Mouse (Mus musculus): ENCODE measurements around the gene Ckm. TPM values are rescaled to one million over a fixed set of nuclear protein-coding genes. Genes with fewer than 3 reads are reported as not detected.

The Ckm gene
- polyA plus RNA-seq, 1 experiment from 2014 or later: 38.6 TPM

DNA sequence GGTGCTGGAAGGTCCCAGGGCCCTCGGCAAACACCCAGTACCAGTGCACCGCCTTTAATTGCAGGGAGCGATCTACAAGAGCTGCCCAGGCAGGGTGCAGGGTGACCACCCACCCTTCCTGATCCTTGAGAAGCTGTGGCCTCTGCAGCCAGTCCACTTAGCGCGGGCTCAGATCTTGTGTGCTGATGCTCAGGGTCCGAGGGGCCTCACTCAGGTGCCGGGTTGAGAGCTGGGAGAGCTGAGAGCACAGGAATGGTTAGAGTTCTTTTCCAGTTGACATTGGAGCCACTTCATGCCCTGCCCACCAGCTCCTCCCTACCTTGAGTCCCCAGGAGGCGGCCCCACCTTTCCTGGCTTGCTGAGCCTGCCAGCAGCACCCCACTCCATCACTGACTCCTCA is 10.1 kb upstream of the Ckm start:
- 93% methylated on average over 8 of the region's 8 CpGs for WGBS

GRCm38 (mm10) chr7:19399496-19400280 is 4.9 kb upstream of the Ckm start:
- ATAC-seq (ENCODE audit: low FRiP score): no peak
- H3K27ac ChIP-seq (replicated peaks): no peak overlapping the region
- H3K9me3 ChIP-seq (replicated peaks): 0 out of 2 replicates have a peak, but pooled peaks cover 2% of the 10 kb centered on the region
- H3K4me3 ChIP-seq (replicated peaks): peak overlapping the region; percentile 20
- peaks cover 50% of the 10 kb centered on the region for H3K27me3 ChIP-seq (replicated peaks)
- H3K4me2 ChIP-seq: peak overlapping the region; percentile 52
- no peak overlapping the region for H3K9ac ChIP-seq (replicated peaks)
- H3K4me1 ChIP-seq: peaks cover 16% of the 10 kb centered on the region
- H3K36me3 ChIP-seq: peaks cover 8% of the 10 kb centered on the region
- 2% methylated on average over 27 of the region's 27 CpGs for WGBS

More for the DNA sequence above, 10.1 kb upstream of the Ckm start:
- Histone ChIP-seq H3K4me2 (no peak overlapping the region), H3K27ac (replicated peaks) (no peak overlapping the region), H3K9ac (replicated peaks) (no peak overlapping the region), H3K9me3 (replicated peaks) (no peaks in the 10 kb centered on the region), H3K27me3 (replicated peaks) (peaks cover 4% of the 10 kb centered on the region), H3K36me3 (peaks cover 60% of the 10 kb centered on the region), H3K4me1 (peaks cover 1% of the 10 kb centered on the region; the same call in 1 of the 2 replicates), H3K4me3 (replicated peaks) (no peak overlapping the region)
- ATAC-seq (ENCODE audit: low FRiP score): no peak

DNA sequence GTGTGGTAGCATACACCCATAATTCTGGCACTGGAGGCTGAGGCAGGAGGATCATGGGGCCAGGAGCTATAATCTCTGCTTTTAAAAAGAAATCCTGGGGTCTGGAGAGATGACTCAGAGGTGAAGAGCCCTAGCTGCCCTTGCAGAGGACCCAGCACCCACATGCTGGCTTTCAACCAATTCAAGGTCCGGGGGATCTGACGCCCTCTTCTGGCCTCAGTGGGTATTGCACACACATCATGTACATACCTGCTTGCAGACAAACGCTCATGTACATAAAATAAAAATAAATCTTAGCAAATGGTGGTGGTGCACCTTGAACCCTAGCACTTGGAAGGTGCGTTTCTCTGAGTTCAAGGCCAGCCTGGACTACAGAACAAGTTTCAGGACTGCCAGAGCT is 3.6 kb upstream of the Ckm start:
- no peak overlapping the region for H3K27ac ChIP-seq (replicated peaks)
- H3K9ac ChIP-seq (replicated peaks): no peak overlapping the region
- 80% methylated on average over 4 of the region's 4 CpGs for WGBS
- H3K4me3 ChIP-seq (replicated peaks): no peak overlapping the region
- H3K27me3 ChIP-seq (replicated peaks): peaks cover 61% of the 10 kb centered on the region
- 0 out of 2 replicates have a peak, but pooled peaks cover 2% of the 10 kb centered on the region for H3K9me3 ChIP-seq (replicated peaks)
- peaks cover 18% of the 10 kb centered on the region for H3K4me1 ChIP-seq
- H3K4me2 ChIP-seq: no peak overlapping the region
- no peak for ATAC-seq (ENCODE audit: low FRiP score)
- no peaks in the 10 kb centered on the region for H3K36me3 ChIP-seq

DNA sequence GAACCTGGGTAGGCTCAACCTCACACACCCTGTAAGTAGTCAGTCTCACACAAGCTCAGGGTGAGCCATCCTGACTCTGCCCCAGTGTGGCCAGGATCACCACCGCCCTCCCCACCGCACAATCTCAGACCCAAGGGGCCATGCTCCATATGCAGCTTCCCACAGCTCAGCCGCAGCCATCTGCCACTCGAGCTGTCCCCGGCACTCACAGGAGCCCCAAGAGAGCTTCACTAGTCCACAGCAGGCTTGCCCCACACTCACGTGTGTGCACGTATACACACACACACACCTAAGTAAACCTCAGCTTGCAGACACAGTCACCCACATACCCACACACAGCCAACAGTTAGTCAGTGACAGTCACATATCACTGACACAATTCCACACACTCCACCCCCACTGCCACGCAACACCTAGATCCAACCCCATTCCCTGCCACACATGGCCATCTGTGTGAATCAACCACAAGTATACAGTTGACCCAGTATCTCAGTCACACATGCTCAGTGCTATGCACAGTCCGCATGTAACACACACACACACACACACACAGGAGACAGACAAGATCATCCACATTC is 2.0 kb upstream of the Ckm start:
- Histone ChIP-seq H3K4me1 (peaks cover 18% of the 10 kb centered on the region), H3K9me3 (replicated peaks) (0 out of 2 replicates have a peak, but pooled peaks cover 2% of the 10 kb centered on the region), H3K4me2 (no peak overlapping the region), H3K27ac (replicated peaks) (no peak overlapping the region), H3K27me3 (replicated peaks) (peaks cover 61% of the 10 kb centered on the region), H3K4me3 (replicated peaks) (no peak overlapping the region), H3K36me3 (no peaks in the 10 kb centered on the region), H3K9ac (replicated peaks) (no peak overlapping the region)
- ATAC-seq (ENCODE audit: low FRiP score): no peak
- 71% methylated on average over 9 of the region's 9 CpGs for WGBS

- WGBS: under 1% methylated on average over 62 of the region's 62 CpGs
These were observed 762 bp upstream of the Ckm start, which contains the start of gene Klc3 for GRCm38 (mm10) chr7:19403731-19404296. Gene Klc3 (minus strand): TSS chr7:19404104.

DNA sequence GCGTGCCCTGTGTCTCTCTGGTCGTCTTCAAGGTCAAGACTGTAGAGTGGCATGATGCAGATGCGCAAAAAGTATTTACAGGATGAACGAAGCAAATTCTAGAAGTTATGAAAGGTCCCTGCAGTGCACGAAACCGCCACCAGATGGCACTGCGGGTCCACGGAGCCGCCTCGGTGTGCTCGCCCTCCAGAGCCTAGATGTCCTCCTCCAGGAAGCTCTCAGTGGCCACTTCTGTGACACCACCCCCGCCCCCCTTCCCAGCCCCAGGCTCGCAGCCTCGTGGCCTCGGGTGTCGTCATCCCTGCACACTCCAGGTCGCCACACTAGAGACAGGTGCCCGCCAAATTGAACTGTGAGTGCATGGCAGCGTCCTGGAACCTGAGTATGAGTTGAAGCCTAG is 841 bp downstream of the Ckm start:
- 1% methylated on average over 19 of the region's 19 CpGs for WGBS
- ATAC-seq (ENCODE audit: low FRiP score): peak; percentile 69; the same call in 1 of the 2 replicates
- Histone ChIP-seq H3K9me3 (replicated peaks) (0 out of 2 replicates have a peak, but pooled peaks cover 2% of the 10 kb centered on the region), H3K9ac (replicated peaks) (no peak overlapping the region), H3K4me3 (replicated peaks) (0 out of 2 replicates have a peak overlapping the region, but pooled peaks have one; percentile 3), H3K27ac (replicated peaks) (no peak overlapping the region), H3K36me3 (no peaks in the 10 kb centered on the region), H3K27me3 (replicated peaks) (peaks cover 52% of the 10 kb centered on the region), H3K4me1 (peaks cover 11% of the 10 kb centered on the region), H3K4me2 (peak overlapping the region; percentile 41)

More at GRCm38 (mm10) chr7:19403731-19404296, 762 bp upstream of the Ckm start, which contains the start of gene Klc3:
- H3K4me3 ChIP-seq (replicated peaks): peak within 1 kb of the TSS; percentile 49
- H3K27me3 ChIP-seq (replicated peaks): peaks cover 61% of the 10 kb centered on the region
- peaks cover 18% of the 10 kb centered on the region for H3K4me1 ChIP-seq
- H3K27ac ChIP-seq (replicated peaks): no peak within 1 kb of the TSS
- ATAC-seq (ENCODE audit: low FRiP score): no peak
- no peaks in the 10 kb centered on the region for H3K36me3 ChIP-seq
- 0 out of 2 replicates have a peak, but pooled peaks cover 2% of the 10 kb centered on the region for H3K9me3 ChIP-seq (replicated peaks)
- peak within 1 kb of the TSS; percentile 95 for H3K4me2 ChIP-seq
- H3K9ac ChIP-seq (replicated peaks): peak within 1 kb of the TSS; percentile 40

DNA sequence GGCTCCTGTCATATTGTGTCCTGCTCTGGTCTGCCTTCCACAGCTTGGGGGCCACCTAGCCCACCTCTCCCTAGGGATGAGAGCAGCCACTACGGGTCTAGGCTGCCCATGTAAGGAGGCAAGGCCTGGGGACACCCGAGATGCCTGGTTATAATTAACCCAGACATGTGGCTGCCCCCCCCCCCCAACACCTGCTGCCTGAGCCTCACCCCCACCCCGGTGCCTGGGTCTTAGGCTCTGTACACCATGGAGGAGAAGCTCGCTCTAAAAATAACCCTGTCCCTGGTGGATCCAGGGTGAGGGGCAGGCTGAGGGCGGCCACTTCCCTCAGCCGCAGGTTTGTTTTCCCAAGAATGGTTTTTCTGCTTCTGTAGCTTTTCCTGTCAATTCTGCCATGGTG is 5.2 kb downstream of the Ckm start:
- no peak overlapping the region for H3K4me2 ChIP-seq
- H3K27me3 ChIP-seq (replicated peaks): peaks cover 20% of the 10 kb centered on the region
- H3K9me3 ChIP-seq (replicated peaks): no peaks in the 10 kb centered on the region
- no peak overlapping the region for H3K4me3 ChIP-seq (replicated peaks)
- WGBS: 64% methylated on average over 6 of the region's 6 CpGs
- no peak overlapping the region for H3K27ac ChIP-seq (replicated peaks)
- H3K36me3 ChIP-seq: no peaks in the 10 kb centered on the region
- no peak for ATAC-seq (ENCODE audit: low FRiP score)
- H3K4me1 ChIP-seq: 0 out of 2 replicates have a peak, but pooled peaks cover 2% of the 10 kb centered on the region
- H3K9ac ChIP-seq (replicated peaks): no peak overlapping the region

GRCm38 (mm10) chr7:19410766-19411344 is 6.3 kb downstream of the Ckm start:
- Histone ChIP-seq H3K4me1 (no peaks in the 10 kb centered on the region), H3K9ac (replicated peaks) (no peak overlapping the region), H3K4me3 (replicated peaks) (no peak overlapping the region), H3K36me3 (no peaks in the 10 kb centered on the region), H3K4me2 (no peak overlapping the region), H3K27me3 (replicated peaks) (peaks cover 12% of the 10 kb centered on the region; the same call in 1 of the 2 replicates), H3K9me3 (replicated peaks) (no peaks in the 10 kb centered on the region), H3K27ac (replicated peaks) (no peak overlapping the region)
- 78% methylated on average over 11 of the region's 11 CpGs for WGBS
- ATAC-seq (ENCODE audit: low FRiP score): no peak

DNA sequence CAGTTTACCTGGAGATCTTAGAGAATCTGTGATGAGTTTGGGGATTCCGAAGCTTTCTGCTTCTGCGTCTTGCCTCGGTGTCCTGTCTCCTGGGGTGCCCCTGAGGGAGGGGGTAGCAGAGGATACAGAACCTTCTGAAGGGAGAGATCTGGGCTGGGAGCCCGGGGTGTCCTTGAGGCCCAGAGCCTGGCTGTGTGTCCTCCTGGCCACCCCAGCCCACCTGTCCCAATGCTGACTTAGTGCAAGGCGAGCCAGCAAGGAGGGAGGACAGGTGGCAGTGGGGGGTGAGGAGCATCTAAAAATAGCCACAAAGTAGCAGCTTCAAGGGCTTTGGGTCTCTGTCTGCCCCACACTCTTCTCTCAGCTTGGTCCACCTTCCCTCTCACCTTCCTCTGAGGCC is 7.2 kb downstream of the Ckm start:
- Histone ChIP-seq H3K36me3 (no peaks in the 10 kb centered on the region), H3K4me3 (replicated peaks) (no peak overlapping the region), H3K4me1 (no peaks in the 10 kb centered on the region), H3K9ac (replicated peaks) (no peak overlapping the region), H3K9me3 (replicated peaks) (no peaks in the 10 kb centered on the region), H3K27me3 (replicated peaks) (0 out of 2 replicates have a peak, but pooled peaks cover 15% of the 10 kb centered on the region), H3K4me2 (no peak overlapping the region), H3K27ac (replicated peaks) (no peak overlapping the region)
- no peak for ATAC-seq (ENCODE audit: low FRiP score)
- 70% methylated on average over 5 of the region's 5 CpGs for WGBS

GRCm38 (mm10) chr7:19413525-19413924 is 8.9 kb downstream of the Ckm start:
- H3K4me3 ChIP-seq (replicated peaks): no peak overlapping the region
- H3K4me2 ChIP-seq: no peak overlapping the region
- no peak overlapping the region for H3K27ac ChIP-seq (replicated peaks)
- no peaks in the 10 kb centered on the region for H3K4me1 ChIP-seq
- no peaks in the 10 kb centered on the region for H3K9me3 ChIP-seq (replicated peaks)
- WGBS: 92% methylated on average over 3 of the region's 3 CpGs
- H3K27me3 ChIP-seq (replicated peaks): peaks cover 30% of the 10 kb centered on the region
- H3K36me3 ChIP-seq: no peaks in the 10 kb centered on the region
- ATAC-seq (ENCODE audit: low FRiP score): no peak
- no peak overlapping the region for H3K9ac ChIP-seq (replicated peaks)

DNA sequence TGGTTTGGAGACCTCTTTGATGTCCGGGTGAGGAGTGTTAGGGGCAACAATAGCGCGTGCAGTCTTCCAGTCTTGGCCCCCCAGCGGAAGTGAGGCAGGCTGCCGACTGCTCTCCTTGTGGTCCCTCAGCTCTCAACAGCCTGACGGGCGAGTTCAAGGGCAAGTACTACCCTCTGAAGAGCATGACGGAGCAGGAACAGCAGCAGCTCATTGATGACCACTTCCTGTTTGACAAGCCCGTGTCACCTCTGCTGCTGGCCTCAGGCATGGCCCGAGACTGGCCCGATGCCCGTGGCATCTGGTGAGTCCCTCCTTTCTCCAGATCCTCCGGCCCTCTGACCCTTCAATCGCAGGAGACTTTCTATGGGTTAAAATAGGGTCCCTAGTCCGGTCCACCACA is 12.0 kb downstream of the Ckm start:
- H3K27me3 ChIP-seq (replicated peaks): peaks cover 49% of the 10 kb centered on the region
- WGBS: 80% methylated on average over 15 of the region's 15 CpGs

More for the DNA sequence above, 12.0 kb downstream of the Ckm start:
- Histone ChIP-seq H3K9me3 (replicated peaks) (no peaks in the 10 kb centered on the region), H3K36me3 (no peaks in the 10 kb centered on the region), H3K27ac (replicated peaks) (no peak overlapping the region), H3K4me2 (no peak overlapping the region), H3K4me1 (peaks cover 14% of the 10 kb centered on the region), H3K4me3 (replicated peaks) (no peak overlapping the region), H3K9ac (replicated peaks) (no peak overlapping the region)
- ATAC-seq (ENCODE audit: low FRiP score): no peak
